Mouse (Mus musculus) ZHBTc4 (cell line): ENCODE measurements around the gene Gm17622.
A peak's percentile ranks its signal among the peaks of the same experiment; 100 is the strongest.

Experiments used
- DNase-seq: peaks from one replicate; pipeline ENCODE4 v3.0.0-alpha.2; 2011; ENCODE audit warnings: low read depth, low spot score

The Gm17622 gene

DNA sequence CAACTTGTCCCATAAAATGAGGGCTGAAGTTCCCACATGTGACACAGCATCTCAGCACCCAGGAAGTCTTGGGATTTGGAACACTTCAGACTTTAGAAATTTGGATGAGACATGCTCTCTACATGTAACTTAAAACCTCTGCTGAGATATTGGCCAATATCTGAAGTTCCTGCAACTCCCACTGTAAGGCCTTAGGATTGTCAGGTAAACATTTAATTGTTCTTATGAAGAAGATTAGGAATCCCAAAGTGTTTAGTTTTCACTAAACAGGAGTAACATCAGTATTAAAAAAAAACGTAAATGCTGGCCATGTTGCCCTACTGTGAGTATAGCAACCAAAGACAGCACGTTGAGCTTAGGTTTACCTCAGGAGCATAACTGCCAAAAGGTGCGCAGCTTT is at the start of gene Gm17622:
TSS of gene Gm17622 (plus strand) at position 301 of the 400 bp plus-strand sequence.
- DNase-seq: no peak

- no peak for DNase-seq
Measured at GRCm38 (mm10) chr13:96450205-96450856, 40.2 kb upstream of the Gm17622 start.

GRCm38 (mm10) chr13:96450869-96451268 is 39.7 kb upstream of the Gm17622 start:
- DNase-seq: no peak

GRCm38 (mm10) chr13:96451386-96452140 is 39.0 kb upstream of the Gm17622 start:
- DNase-seq: no peak

GRCm38 (mm10) chr13:96452621-96453020 is 37.9 kb upstream of the Gm17622 start:
- no peak for DNase-seq

- DNase-seq: no peak
Measured at GRCm38 (mm10) chr13:96454288-96454687, 36.2 kb upstream of the Gm17622 start.

GRCm38 (mm10) chr13:96457566-96457965 is 33.0 kb upstream of the Gm17622 start:
- DNase-seq: no peak

DNA sequence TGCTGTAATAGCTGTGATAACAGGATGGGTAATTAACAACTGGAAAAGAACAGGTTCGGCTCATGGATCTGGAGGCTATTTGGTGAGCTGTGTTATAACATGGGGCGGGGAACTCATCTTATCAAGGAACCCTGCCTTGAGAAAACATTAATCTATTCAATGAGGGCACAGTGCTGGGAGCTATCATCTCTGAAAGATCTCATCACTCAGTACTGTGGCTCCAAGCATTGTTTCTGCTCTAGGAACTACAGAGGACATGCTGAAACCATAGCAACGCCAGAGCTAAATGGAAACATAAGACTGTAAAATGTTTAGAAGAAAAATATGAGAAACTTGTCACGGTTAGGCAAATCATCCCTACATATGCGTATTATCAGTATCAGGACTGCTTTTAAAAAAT is 32.5 kb upstream of the Gm17622 start:
- no peak for DNase-seq

GRCm38 (mm10) chr13:96458606-96459005 is 31.9 kb upstream of the Gm17622 start:
- no peak for DNase-seq

GRCm38 (mm10) chr13:96462644-96463043 is 27.9 kb upstream of the Gm17622 start:
- DNase-seq: no peak

DNA sequence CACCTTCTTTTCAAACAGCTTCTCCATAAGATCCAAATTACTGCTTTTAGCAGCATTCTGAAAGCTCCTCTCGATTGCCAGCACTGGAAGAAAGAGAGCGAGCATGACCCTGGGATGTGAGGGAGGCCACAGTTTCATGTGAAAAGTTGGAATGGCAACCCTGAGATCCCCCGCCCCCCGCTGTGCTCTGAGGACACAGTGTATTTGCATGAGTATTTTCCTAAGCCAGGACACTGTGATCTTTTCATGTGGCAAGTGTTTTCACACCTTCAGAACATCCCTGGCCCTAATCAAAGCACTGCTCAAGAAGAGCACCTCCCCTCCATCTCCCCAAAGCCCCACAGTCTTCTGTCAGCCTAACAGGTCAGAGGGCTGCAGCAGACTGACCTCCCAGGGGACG is 25.2 kb upstream of the Gm17622 start:
- peak; percentile 71 for DNase-seq

DNA sequence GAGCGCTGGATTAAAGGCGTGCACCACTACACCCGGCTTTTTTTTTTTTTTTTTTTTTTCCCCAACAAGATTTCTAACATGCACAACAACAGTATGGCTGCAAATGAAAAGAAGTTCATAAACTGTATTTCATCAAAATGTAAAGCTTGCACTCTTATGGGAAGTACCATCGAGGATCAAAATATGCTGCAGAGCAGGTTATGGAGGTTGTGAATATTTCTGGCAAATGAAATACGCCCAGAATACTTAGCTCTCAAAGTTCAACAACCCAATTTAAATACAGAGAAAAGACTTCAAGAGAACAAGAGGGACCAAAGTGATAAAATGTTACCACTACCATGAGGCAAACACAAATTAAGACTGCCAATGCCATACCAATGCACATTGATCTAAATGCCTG is 21.9 kb upstream of the Gm17622 start:
- DNase-seq: no peak

DNA sequence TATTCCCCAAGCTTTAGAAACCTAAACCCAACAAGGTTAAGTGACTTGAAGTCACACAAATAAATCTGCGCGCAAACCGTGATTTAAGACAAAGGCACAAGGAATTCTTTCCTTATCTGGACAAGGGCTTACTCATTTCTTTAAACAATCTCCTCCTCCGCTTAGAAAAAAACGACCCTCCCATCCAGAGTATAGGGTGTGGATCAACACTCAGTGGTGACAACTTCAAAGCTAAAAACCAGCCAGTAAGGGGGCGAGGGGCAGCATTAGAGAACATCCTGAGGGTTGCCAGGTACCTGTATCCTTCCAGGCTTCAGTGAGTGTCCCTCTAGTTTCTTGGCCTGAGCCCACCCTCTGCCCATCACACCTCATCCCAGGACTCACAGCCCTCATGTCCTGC is 20.0 kb upstream of the Gm17622 start:
- DNase-seq: no peak

DNA sequence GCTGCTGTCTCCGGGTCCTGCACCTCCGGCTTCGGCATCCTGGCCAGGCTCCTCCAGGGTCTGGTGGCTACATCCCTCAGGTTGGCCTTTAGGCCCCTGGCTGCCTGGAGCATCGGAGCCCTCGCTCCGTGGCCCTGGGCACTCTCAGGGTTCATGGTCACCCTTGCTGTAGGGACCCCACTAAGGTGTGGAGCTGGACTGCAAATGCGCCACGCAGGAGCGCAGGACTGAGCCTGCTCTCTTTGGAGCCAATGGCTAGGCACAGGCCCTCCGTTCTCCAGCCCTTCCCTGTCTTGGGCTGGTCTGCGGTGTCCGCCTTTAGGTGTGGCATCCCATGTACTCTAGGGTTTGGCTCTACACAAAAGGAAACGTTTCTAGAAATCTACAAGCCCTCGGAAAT is 19.6 kb upstream of the Gm17622 start, which contains the start of gene Ankdd1b:
TSS of gene Ankdd1b (minus strand) at position 242 of the 400 bp plus-strand sequence.
- no peak for DNase-seq

DNA sequence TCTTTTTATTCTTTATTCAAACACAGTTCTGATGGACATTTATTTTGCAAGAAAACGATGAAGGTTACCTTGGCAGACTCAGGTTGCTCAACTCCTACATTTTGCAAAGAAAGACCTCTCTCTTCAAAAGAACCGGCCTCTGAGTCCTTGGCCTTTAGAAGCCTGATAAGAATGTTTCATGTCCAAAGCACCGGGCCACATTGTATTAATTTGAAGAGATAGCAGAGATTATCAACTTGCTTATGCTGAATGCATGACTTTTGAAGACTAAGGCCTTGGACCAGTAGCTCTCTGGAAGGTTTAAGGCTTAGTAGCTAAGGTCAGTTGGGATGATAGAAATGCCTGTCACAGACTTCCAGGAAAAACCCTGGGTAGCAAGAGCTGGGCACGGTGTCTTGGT is 13.3 kb upstream of the Gm17622 start:
- DNase-seq: no peak

GRCm38 (mm10) chr13:96478991-96479390 is 11.5 kb upstream of the Gm17622 start:
- DNase-seq: no peak

GRCm38 (mm10) chr13:96487230-96487629 is 3.3 kb upstream of the Gm17622 start:
- no peak for DNase-seq

GRCm38 (mm10) chr13:96487968-96488367 is 2.6 kb upstream of the Gm17622 start:
- no peak for DNase-seq

GRCm38 (mm10) chr13:96496630-96497029 is 6.1 kb downstream of the Gm17622 start:
- DNase-seq: no peak

DNA sequence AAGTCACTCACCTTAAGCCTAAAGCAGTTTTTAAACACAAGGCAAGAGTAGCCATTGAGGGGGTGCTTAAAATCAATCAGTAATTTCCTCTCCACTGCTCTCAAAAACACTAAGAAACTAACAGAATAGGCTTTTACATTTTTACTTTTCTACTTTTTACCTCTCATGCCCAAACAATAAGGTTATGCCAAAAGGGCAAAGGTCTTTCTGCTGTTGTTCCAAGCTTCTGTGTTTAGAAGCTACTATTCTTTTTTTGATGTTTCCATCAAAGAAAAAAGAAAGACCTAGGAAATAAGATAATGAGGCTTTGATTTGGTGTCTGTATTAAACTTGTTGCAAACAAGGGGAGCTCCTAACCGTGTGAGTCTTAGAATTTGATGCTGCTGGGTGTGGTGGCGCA is 9.4 kb downstream of the Gm17622 start:
- no peak for DNase-seq

DNA sequence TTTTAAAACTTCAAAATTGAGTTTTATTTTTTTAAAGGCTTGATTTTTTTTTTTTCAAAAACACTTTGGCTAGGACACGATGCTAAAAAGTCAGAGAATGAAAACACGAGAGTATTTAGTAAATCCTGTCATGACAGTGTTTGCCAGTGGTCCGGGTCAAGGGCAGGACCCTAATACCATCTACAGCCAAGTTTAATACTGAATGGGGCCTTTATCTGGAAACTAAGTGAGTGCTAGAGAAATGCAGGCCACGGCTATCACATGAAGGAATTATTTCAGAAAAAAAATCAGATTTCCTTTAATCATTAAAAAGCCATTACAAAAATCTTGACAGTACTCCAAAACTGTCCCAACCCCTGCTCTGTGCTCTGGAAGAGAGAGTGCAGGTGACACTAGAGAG is 15.1 kb downstream of the Gm17622 start:
- DNase-seq: no peak

DNA sequence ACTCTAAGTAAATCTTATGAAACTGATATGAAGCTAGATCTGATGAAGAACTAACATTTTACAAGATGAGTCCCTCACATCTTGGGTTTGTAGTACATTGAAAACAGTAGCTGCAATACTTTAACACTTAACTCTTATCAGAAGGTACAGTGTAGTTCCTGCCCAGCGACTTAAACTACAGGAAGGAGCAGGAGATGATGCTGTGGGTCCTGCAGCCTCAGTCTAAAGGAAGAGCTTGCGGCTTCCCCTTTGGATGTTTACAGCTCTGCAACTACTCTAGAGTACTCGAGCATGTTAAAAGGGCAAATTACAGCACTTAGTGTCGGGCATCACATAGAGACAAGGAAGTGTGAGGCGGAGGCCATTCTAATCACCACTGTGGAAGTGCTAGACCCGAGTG is 15.8 kb downstream of the Gm17622 start:
- DNase-seq: no peak

DNA sequence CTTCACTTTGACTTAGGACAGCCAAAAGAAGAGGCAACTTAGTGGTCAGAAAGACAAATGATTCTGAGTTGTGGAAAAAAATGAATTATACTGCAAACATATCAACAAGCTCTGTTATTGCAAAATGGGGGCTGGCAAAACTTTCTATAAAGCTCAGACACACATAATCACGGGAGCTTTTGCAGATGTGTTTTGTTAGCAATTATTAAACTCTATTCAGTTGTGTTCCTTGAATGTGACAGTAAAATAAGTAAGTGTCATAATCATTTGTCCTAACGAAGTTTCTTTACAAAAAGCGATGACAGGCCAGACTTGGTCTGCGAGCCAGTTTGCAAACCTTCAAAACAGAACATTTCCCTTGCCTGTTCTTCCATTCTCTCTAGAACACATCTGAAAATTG is 17.0 kb downstream of the Gm17622 start:
- no peak for DNase-seq
